Mouse (Mus musculus): ENCODE data around the gene Acadm.

Gene Acadm

DNA sequence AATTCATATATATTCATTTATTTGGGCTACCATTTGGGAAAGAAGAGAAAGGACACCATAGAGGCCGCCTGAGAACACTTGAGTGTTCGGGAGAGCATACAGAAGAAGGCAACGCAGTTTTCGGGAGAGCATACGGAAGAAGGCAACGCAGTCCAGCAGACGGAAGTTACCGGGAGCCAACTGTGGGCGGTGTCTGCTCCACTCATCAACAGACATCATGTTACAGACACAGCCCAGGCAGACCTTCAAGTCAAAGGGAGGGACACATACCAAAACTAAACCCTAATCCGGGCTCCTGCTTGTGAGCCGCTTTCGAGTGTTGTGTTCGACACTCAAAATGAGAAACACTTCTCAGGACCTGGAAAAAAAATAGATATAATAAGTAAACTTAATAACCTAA lies 2.8 kb downstream of the Acadm start:
- DNase-seq (ENCODE audit: low read depth, low spot score) = no peak

DNA sequence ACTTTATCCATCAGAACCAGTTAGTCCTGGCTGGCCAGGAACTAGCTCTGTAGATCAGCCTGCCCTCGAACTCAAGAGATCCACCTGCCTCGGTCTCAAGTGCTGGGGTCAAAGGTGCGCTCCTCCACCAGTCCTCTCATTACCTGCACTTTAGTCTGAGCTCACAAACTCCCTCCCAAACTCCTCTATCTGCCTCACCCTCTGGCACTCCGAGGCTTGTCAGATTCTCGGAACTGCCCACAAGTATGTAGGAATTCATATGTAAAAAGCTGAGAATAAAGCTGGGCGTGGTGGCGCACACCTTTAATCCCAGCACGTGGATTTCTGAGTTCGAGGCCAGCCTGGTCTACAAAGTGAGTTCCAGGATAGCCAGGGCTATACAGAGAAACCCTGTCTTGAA lies 3.9 kb downstream of the Acadm start:
- no peak for DNase-seq (ENCODE audit: low read depth, low spot score)

GRCm38 (mm10) chr3:153940021-153940420 lies 4.4 kb downstream of the Acadm start:
- DNase-seq (ENCODE audit: low read depth, low spot score) = no peak

- DNase-seq (ENCODE audit: low read depth, low spot score) = no peak
These were observed 7.2 kb downstream of the Acadm start for GRCm38 (mm10) chr3:153937116-153937810.

- no peak for DNase-seq (ENCODE audit: low read depth, low spot score)
These were observed 8.6 kb downstream of the Acadm start for GRCm38 (mm10) chr3:153935878-153936277.

GRCm38 (mm10) chr3:153932461-153932860 lies 12.0 kb downstream of the Acadm start:
- no peak for DNase-seq (ENCODE audit: low read depth, low spot score)

DNA sequence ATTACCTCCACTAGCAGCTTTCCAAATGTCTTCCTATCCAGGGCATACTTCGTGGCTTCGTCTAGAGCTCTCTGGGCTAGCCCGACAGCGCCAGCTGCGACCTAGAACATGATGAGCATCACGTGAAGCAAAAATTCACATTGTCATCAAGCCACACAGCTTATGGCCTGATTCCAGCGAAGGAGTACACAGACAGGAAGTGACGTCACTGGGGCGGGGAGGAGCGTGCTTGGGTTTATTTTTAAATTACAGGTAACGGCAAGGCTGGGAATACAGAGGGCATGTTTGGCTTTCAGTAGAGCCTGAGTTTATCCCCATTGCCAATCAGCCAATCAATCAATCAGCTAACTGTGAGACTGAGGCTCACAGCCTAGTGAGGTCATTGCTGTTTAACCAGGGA lies 14.9 kb downstream of the Acadm start:
- DNase-seq (ENCODE audit: low read depth, low spot score) = no peak

DNA sequence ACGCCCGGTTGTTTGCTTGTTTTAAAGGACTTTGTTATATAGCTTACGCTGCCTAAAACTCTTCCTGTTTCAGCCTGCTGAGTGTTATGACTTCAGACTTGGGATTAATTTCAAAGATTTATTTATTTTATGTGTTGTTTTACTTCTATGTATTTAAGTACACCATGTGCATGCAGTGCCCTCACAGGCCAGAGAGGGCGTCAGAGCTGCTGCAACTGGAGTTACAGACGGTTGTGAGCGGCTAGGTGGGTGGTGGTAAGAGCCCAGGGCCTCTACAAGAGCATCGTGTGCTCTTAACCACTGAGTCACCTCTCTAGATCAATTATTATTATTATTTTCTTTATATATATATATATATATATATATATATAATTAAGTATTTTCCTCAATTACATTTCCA lies 18.1 kb downstream of the Acadm start:
- DNase-seq (ENCODE audit: low read depth, low spot score) = no peak

GRCm38 (mm10) chr3:153921147-153921910 lies 23.1 kb downstream of the Acadm start:
- no peak for DNase-seq (ENCODE audit: low read depth, low spot score)

- DNase-seq (ENCODE audit: low read depth, low spot score) = no peak
These were observed 27.2 kb downstream of the Acadm start for GRCm38 (mm10) chr3:153917200-153917599.

- no peak for DNase-seq (ENCODE audit: low read depth, low spot score)
These were observed 30.8 kb downstream of the Acadm start for GRCm38 (mm10) chr3:153913510-153914243.

- DNase-seq (ENCODE audit: low read depth, low spot score) = peak; percentile 96
These were observed 31.6 kb downstream of the Acadm start, which contains the start of gene Rabggtb for GRCm38 (mm10) chr3:153912546-153913509. Gene Rabggtb, minus strand, starts transcription at chr3:153913009.

- DNase-seq (ENCODE audit: low read depth, low spot score) = no peak
These were observed 32.5 kb downstream of the Acadm start for GRCm38 (mm10) chr3:153911882-153912440.

DNA sequence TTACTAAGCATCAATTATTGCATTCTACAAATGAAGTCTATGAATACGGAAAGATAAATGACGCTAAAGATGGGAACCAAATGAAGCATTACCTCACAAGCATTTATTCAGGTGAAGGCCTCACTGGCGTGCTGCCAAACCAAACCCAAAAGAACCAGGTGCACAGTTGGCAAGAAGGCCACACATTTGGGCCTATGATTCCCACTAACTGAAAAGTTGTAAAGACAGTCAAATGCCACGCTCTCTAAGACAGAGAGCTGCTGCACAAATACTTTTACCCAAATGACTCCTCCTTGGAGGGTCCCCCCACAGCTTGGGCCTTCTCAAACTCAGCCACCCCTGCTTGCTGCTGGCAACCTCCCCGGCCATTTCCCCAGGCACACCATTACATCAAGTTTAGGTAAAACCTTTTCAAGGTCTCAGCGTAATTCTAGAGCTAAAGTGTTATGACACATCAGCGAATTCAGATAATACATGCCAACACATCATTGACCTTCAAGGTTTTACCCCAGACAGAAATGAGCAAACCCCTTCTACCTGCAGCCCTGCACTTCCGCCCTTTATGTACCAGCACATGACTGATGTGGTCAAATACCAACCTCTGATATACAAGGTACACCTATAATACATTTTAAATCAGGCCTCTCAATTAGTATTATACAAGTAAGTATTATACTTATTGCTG lies 33.1 kb downstream of the Acadm start:
- DNase-seq (ENCODE audit: low read depth, low spot score) = no peak

GRCm38 (mm10) chr3:153910489-153910888 lies 33.9 kb downstream of the Acadm start:
- DNase-seq (ENCODE audit: low read depth, low spot score) = no peak

GRCm38 (mm10) chr3:153908919-153909318 lies 35.5 kb downstream of the Acadm start:
- DNase-seq (ENCODE audit: low read depth, low spot score) = no peak

- DNase-seq (ENCODE audit: low read depth, low spot score) = no peak
These were observed 38.1 kb downstream of the Acadm start, which contains the start of gene Msh4 for GRCm38 (mm10) chr3:153906136-153906871. Gene Msh4, minus strand, starts transcription at chr3:153906138.

- no peak for DNase-seq (ENCODE audit: low read depth, low spot score)
These were observed 38.9 kb downstream of the Acadm start for GRCm38 (mm10) chr3:153905251-153906135.
